Comparison of ENCODE assay signal across 1 mouse cellular context in the genomic region with DNA sequence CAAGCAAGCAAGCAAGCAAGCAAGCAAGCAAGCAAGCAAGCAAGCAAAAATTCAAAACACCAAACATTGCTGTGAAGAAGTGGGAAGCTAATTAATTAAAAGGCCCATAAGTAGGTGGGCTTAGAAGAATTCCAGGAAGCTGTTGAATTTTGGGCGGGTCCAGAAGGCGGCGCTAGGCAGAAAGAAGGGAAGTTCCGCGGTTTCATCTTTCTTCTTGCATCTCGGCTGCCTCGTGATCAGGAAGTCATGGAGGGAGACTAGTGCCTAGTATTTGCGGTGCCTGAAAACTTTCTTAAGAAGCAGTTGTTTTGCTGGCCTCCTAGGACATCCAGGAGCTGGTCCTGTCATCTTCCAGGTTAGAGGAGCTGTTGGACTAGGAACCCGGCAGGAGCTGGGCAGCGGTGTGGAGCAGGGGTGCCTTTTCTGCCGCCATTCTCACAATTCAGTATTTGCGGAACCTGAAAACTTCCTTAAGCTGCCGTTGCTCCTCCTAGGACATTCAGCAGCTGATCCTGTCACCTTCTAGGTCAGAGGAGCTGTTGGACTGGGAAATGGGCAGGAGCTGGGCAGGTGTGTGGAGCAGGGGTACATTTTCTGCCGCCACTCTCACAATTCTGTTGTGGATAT. TPM values are rescaled to one million over a fixed set of nuclear protein-coding genes. Genes with fewer than 3 reads are reported as not detected.
"Had no signal": no experiment of that assay in that cellular context is flagged by ENCODE, and none has a peak within 500 bp of the region (broad histone marks: within the 10 kb centered on the region; RNA-seq: fewer than 3 reads in every experiment).

Gene Zfp993 (plus strand): TSS at position 188 of the 627 bp plus-strand sequence.

RNA-seq across cellular contexts. Expression of gene Zfp993, which starts in this region (rescaled TPM):
- polyA plus RNA-seq: liver, adult 2 months had no signal
